In the genomic region with DNA sequence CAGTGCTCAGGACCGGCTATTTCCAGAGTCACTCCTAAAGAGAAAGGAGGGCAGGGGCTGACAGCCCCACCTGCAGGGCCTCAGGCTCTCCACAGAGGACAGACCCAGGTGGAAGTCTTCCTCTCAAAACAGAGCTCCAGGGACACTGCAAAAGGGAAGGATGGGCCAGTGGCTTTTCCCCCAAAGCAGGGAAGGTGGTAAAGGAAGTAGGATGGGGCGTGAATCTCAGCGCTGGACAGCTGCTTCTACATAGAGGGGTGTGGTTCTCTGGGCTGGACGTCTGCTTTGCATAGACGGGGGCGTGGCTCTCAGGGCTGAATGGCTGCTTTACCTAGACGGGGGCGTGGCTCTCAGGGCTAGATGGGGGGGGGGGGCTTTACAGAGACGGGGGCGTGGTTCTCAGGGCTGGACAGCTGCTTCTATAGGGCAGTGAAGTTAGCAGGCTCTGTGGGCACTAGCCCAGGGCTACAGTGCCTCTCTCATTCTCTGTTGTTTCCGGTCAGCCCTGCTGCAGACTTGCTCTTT, we compare ENCODE assay signal across 7 mouse cellular contexts. TPM values are rescaled to one million over a fixed set of nuclear protein-coding genes. Genes with fewer than 3 reads are reported as not detected.
DNase-seq lines count a peak whose midpoint lies in the region; ATAC-seq and TF ChIP-seq lines count a peak whose summit lies in the region.

No protein-coding gene starts in this region.

- H3K9ac ChIP-seq in CH12.LX (ENCODE audit: insufficient read depth, low read depth) = no peak overlapping the region
- H3K9ac ChIP-seq in hindbrain, embryonic 13.5 days = no peak overlapping the region
- no peak overlapping the region for H3K9ac ChIP-seq in liver, embryonic 12.5 days

- intact Hi-C loops in left cerebral cortex, postnatal 25 days (cut with DNase I) = no loop called here

- no peak; the same call in 1 of the 2 replicates for TF ChIP-seq POLR2A in CH12.LX (IDR thresholded peaks at IDR 0.05; ENCODE audit: low read depth, low read length)

- H3K9me3 ChIP-seq in CH12.LX (replicated peaks; ENCODE audit: low read length) = no peaks in the 10 kb centered on the region
- no peaks in the 10 kb centered on the region for H3K9me3 ChIP-seq in hindbrain, embryonic 13.5 days
- no peaks in the 10 kb centered on the region for H3K9me3 ChIP-seq in liver, embryonic 12.5 days (replicated peaks)

- H3K27ac ChIP-seq in CH12.LX (ENCODE audit: insufficient read depth, low read depth) = no peak overlapping the region
- H3K27ac ChIP-seq in hindbrain, embryonic 13.5 days = no peak overlapping the region
- H3K27ac ChIP-seq in liver, embryonic 12.5 days = no peak overlapping the region

- dilution Hi-C loops in CH12.LX (cut with MboI; ENCODE audit: extremely low pct_ligation_motif_present, extremely low pct_unique_long_range_greater_than_20kb, low sequenced_read_pairs) = no loop called here

- TF ChIP-seq RAD21 in CH12.LX (IDR thresholded peaks at IDR 0.05; ENCODE audit: low read depth, low read length) = no peak

- H3K4me3 ChIP-seq in CH12.LX (replicated peaks in 1 of 3; ENCODE audit: low read depth in 2 of 3, low read length in 2 of 3, poor library complexity in 1 of 3) = no peak overlapping the region
- no peak overlapping the region for H3K4me3 ChIP-seq in hindbrain, embryonic 13.5 days
- H3K4me3 ChIP-seq in liver, embryonic 12.5 days = no peak overlapping the region

- no peak for TF ChIP-seq CTCF in CH12.LX (conservative IDR thresholded peaks at IDR 0.05 in 1 of 2, IDR thresholded peaks at IDR 0.05 in 1 of 2; ENCODE audit: low read depth in 2 of 2, low read length in 2 of 2)

- H3K27me3 ChIP-seq in CH12.LX (replicated peaks) = peaks cover 50% of the 10 kb centered on the region
- H3K27me3 ChIP-seq in hindbrain, embryonic 13.5 days = peaks cover 29% of the 10 kb centered on the region
- H3K27me3 ChIP-seq in liver, embryonic 12.5 days (replicated peaks) = peaks cover 46% of the 10 kb centered on the region

- TF ChIP-seq EP300 in CH12.LX (IDR thresholded peaks at IDR 0.05; ENCODE audit: low read length) = no peak

- DNase-seq in CH12.LX (ENCODE audit: extremely low read depth) (peak; percentile 88), NIH3T3 (ENCODE audit: low read depth) (peak; percentile 63)
- peak; percentile 80 for DNase-seq in retina, embryonic 14.5 days (ENCODE audit: low spot score)
- DNase-seq in left cerebral cortex, postnatal 25 days (ENCODE audit: low spot score in 2 of 2) = no peak
- DNase-seq in layer of hippocampus, adult 9-10 months (ENCODE audit: low spot score) = no peak

- H3K4me2 ChIP-seq in CH12.LX (ENCODE audit: insufficient read depth, low read depth, poor library complexity, severe bottlenecking) = peak overlapping the region; percentile 86
- H3K4me2 ChIP-seq in hindbrain, embryonic 13.5 days = 0 out of 2 replicates have a peak overlapping the region, but pooled peaks have one; percentile 1
- no peak overlapping the region for H3K4me2 ChIP-seq in liver, embryonic 12.5 days

- no peaks in the 10 kb centered on the region for H3K36me3 ChIP-seq in CH12.LX (replicated peaks in 1 of 2; ENCODE audit: control insufficient read depth in 1 of 2, insufficient read depth in 1 of 2, low read length in 1 of 2)
- no peaks in the 10 kb centered on the region for H3K36me3 ChIP-seq in hindbrain, embryonic 13.5 days
- no peaks in the 10 kb centered on the region for H3K36me3 ChIP-seq in liver, embryonic 12.5 days

- ATAC-seq in hindbrain, embryonic 13.5 days (ENCODE audit: low FRiP score) = peak; percentile 35; the same call in 1 of the 2 replicates
- ATAC-seq in liver, embryonic 12.5 days = peak; percentile 67

- H3K79me2 ChIP-seq in CH12.LX (replicated peaks; ENCODE audit: control insufficient read depth, extremely low read depth, insufficient read depth, poor library complexity, severe bottlenecking) = no peaks in the 10 kb centered on the region

- H3K4me1 ChIP-seq in CH12.LX (ENCODE audit: control insufficient read depth in 1 of 2, insufficient read depth in 2 of 2) = peaks cover 8 to 27% of the 10 kb centered on the region in 2 experiments
- peaks cover 15% of the 10 kb centered on the region for H3K4me1 ChIP-seq in hindbrain, embryonic 13.5 days (replicated peaks)
- peaks cover 13% of the 10 kb centered on the region; the same call in 1 of the 2 replicates for H3K4me1 ChIP-seq in liver, embryonic 12.5 days

- in situ Hi-C loops in CH12.LX (cut with MboI; ENCODE audit: low pct_ligation_motif_present, low pct_unique_long_range_greater_than_20kb, low sequenced_read_pairs) = loop anchor here (5.0 kb wide), 1 partner anchor 54 kb away; a partner anchor contains a TSS

- WGBS in hindbrain, embryonic 13.5 days = 7% methylated on average over 11 of the region's 11 CpGs
- WGBS in liver, embryonic 12.5 days (ENCODE audit: insufficient replicate concordance) = 4% methylated on average over 10 of the region's 11 CpGs

TF ChIP-seq in CH12.LX, 34 proteins besides CTCF, POLR2A, EP300 and RAD21:
- TF ChIP-seq SIN3A (IDR thresholded peaks at IDR 0.05; ENCODE audit: low read length) = peak; percentile 84
- TF ChIP-seq MXI1 (IDR thresholded peaks at IDR 0.05; ENCODE audit: low read depth, low read length) = peak; percentile 69; the same call in 1 of the 2 replicates
- TF ChIP-seq NELFE (IDR thresholded peaks at IDR 0.05; ENCODE audit: low read depth, low read length) = no peak

RNA-seq across cellular contexts. Expression of a gene that starts 3.1 kb away (rescaled TPM):
- 0.55 and 0.64 TPM in 2 replicates for total RNA-seq in CH12.LX (2012; rRNA removed)
- total RNA-seq in CH12.LX (2014; rRNA removed) = 0.08 and 0.12 TPM in 2 replicates
- polyA plus RNA-seq in CH12.LX (2012; ENCODE audit: insufficient read length, low read depth) = 0.26 and 0.29 TPM in 2 replicates
- 0.89 and 1.8 TPM in 2 replicates for polyA plus RNA-seq in hindbrain, embryonic 13.5 days (2015; fragmentation: Nextera tagmentation; extraction: Ambion mirVana)
- polyA plus RNA-seq in liver, embryonic 12.5 days (2016; fragmentation: Nextera tagmentation; extraction: Ambion mirVana) = 0.58 and 1.4 TPM in 2 replicates
- total RNA-seq in left cerebral cortex, postnatal 25 days (2021) = 1 to 10 TPM; 3.8 to 4.5 TPM

RNA-seq across cellular contexts. Expression of a gene that starts 28.7 kb away (rescaled TPM):
- total RNA-seq in CH12.LX (2012; rRNA removed) (20.4 and 23.0 TPM in 2 replicates), CH12.LX (2014; rRNA removed) (32.7 and 35.9 TPM in 2 replicates)
- polyA plus RNA-seq in CH12.LX (2012; ENCODE audit: insufficient read length, low read depth) = 15.4 and 18.7 TPM in 2 replicates
- polyA plus RNA-seq in hindbrain, embryonic 13.5 days (2015; fragmentation: Nextera tagmentation; extraction: Ambion mirVana) = 13.1 and 14.1 TPM in 2 replicates
- 12.8 and 13.4 TPM in 2 replicates for polyA plus RNA-seq in liver, embryonic 12.5 days (2016; fragmentation: Nextera tagmentation; extraction: Ambion mirVana)
- total RNA-seq in left cerebral cortex, postnatal 25 days (2021) = 10 to 100 TPM in 1 of 2 experiments, 1 to 10 TPM in 1; 8.7 to 11.4 TPM

RNA-seq across cellular contexts. Expression of a gene that starts 28.8 kb away (rescaled TPM):
- 31.2 and 36.4 TPM in 2 replicates for total RNA-seq in CH12.LX (2012; rRNA removed)
- 51.0 and 53.8 TPM in 2 replicates for total RNA-seq in CH12.LX (2014; rRNA removed)
- polyA plus RNA-seq in CH12.LX (2012; ENCODE audit: insufficient read length, low read depth) = 43.4 and 56.7 TPM in 2 replicates
- polyA plus RNA-seq in hindbrain, embryonic 13.5 days (2015; fragmentation: Nextera tagmentation; extraction: Ambion mirVana) = 34.5 and 35.2 TPM in 2 replicates
- polyA plus RNA-seq in liver, embryonic 12.5 days (2016; fragmentation: Nextera tagmentation; extraction: Ambion mirVana) = 11.9 and 14.5 TPM in 2 replicates
- total RNA-seq in left cerebral cortex, postnatal 25 days (2021) = 10 to 100 TPM; 25.6 to 26.6 TPM

RNA-seq across cellular contexts. Expression of a gene that starts 56.2 kb away (rescaled TPM):
- 0.08 and 0.30 TPM in 2 replicates for total RNA-seq in CH12.LX (2012; rRNA removed)
- total RNA-seq in CH12.LX (2014; rRNA removed) = 0.34 and 0.36 TPM in 2 replicates
- 1.5 and 1.6 TPM in 2 replicates for polyA plus RNA-seq in CH12.LX (2012; ENCODE audit: insufficient read length, low read depth)
- polyA plus RNA-seq in hindbrain, embryonic 13.5 days (2015; fragmentation: Nextera tagmentation; extraction: Ambion mirVana) = 0.93 and 1.0 TPM in 2 replicates
- 0.93 and 1.2 TPM in 2 replicates for polyA plus RNA-seq in liver, embryonic 12.5 days (2016; fragmentation: Nextera tagmentation; extraction: Ambion mirVana)
- total RNA-seq in left cerebral cortex, postnatal 25 days (2021) = under 1 TPM; 0.41 to 0.44 TPM

Comparison
In these comparisons a context has a peak if more than half of its experiments do, and no peak if none do; other contexts are left out.
1. DNase-seq: peak in CH12.LX (single experiment), NIH3T3 (single experiment) and retina, embryonic 14.5 days (single experiment); none in left cerebral cortex, postnatal 25 days (0 of 2) and layer of hippocampus, adult 9-10 months (single experiment).